Mouse (Mus musculus) heart, adult 11 months (tissue): ENCODE measurements around the gene Asb6.

ENCODE experiments used
- DNase-seq: peaks from one replicate; pipeline ENCODE4 v3.0.0; 2022

Asb6 gene

GRCm38 (mm10) chr2:30830283-30830795 lies at the start of gene Asb6:
Gene Asb6, minus strand, starts transcription at chr2:30830333.
- no peak for DNase-seq

GRCm38 (mm10) chr2:30879481-30879880 lies 49.3 kb upstream of the Asb6 start:
- DNase-seq, result no peak

GRCm38 (mm10) chr2:30875621-30876432 lies 45.7 kb upstream of the Asb6 start:
- no peak for DNase-seq

GRCm38 (mm10) chr2:30875096-30875495 lies 45.0 kb upstream of the Asb6 start:
- DNase-seq, result no peak

GRCm38 (mm10) chr2:30874445-30874844 lies 44.3 kb upstream of the Asb6 start:
- no peak for DNase-seq

GRCm38 (mm10) chr2:30872669-30873068 lies 42.5 kb upstream of the Asb6 start:
- DNase-seq, result no peak

- no peak for DNase-seq
Observed at GRCm38 (mm10) chr2:30870863-30871262, 40.7 kb upstream of the Asb6 start.

GRCm38 (mm10) chr2:30865426-30865825 lies 35.3 kb upstream of the Asb6 start:
- DNase-seq, result no peak

- DNase-seq, result peak; percentile 94
Observed at GRCm38 (mm10) chr2:30864968-30865381, 34.8 kb upstream of the Asb6 start.

GRCm38 (mm10) chr2:30863574-30863973 lies 33.4 kb upstream of the Asb6 start:
- DNase-seq, result no peak

GRCm38 (mm10) chr2:30862081-30862480 lies 31.9 kb upstream of the Asb6 start:
- no peak for DNase-seq

GRCm38 (mm10) chr2:30859782-30860181 lies 29.6 kb upstream of the Asb6 start:
- DNase-seq, result no peak

- DNase-seq, result no peak
Observed at GRCm38 (mm10) chr2:30857076-30857475, 26.9 kb upstream of the Asb6 start.

- no peak for DNase-seq
Observed at GRCm38 (mm10) chr2:30852771-30853313, 22.7 kb upstream of the Asb6 start.

GRCm38 (mm10) chr2:30850581-30850980 lies 20.4 kb upstream of the Asb6 start:
- no peak for DNase-seq

GRCm38 (mm10) chr2:30848184-30848583 lies 18.1 kb upstream of the Asb6 start:
- no peak for DNase-seq

GRCm38 (mm10) chr2:30846723-30847122 lies 16.6 kb upstream of the Asb6 start:
- DNase-seq, result peak; percentile 84

GRCm38 (mm10) chr2:30846236-30846635 lies 16.1 kb upstream of the Asb6 start:
- no peak for DNase-seq

GRCm38 (mm10) chr2:30845152-30846070 lies 15.3 kb upstream of the Asb6 start:
- DNase-seq, result peak; percentile 93

GRCm38 (mm10) chr2:30842615-30843014 lies 12.5 kb upstream of the Asb6 start:
- no peak for DNase-seq

- no peak for DNase-seq
Observed at GRCm38 (mm10) chr2:30836238-30836990, 6.3 kb upstream of the Asb6 start.

GRCm38 (mm10) chr2:30834373-30835022 lies 4.4 kb upstream of the Asb6 start, which contains the start of gene Prrx2:
Gene Prrx2, plus strand, starts transcription at chr2:30834972.
- no peak for DNase-seq
